Mouse (Mus musculus): ENCODE measurements around the gene Pafah1b1.

GRCm38 (mm10) chr11:74710671-74711070 lies 13.8 kb downstream of the Pafah1b1 start:
- no peak for TF ChIP-seq CTCF (IDR thresholded peaks at IDR 0.05; ENCODE audit: borderline replicate concordance, insufficient read depth, low read length)
- no peak for TF ChIP-seq POLR2A (IDR thresholded peaks at IDR 0.05; ENCODE audit: low read depth, low read length)

Data from embryonic fibroblast, embryonic 13.5 days (primary cell).